Mouse (Mus musculus) v-Abl transformed pro-B cells (cell line): ENCODE results near the gene Unc45b.
"Not testable (repeated sequence)": the region's sequence is repeated elsewhere in the genome, so short reads cannot be mapped to it uniquely, and the experiment has no call there.

Experiments
- in situ Hi-C, 2 experiments: fragments of 400-800 bp; cut with MboI; formaldehyde crosslinking; loops; one replicate each; pipeline ENCODE4 v1.15.1; 2025; ENCODE audit not compliant: unreplicated experiment in 2 of 2

Gene Unc45b

GRCm38 (mm10) chr11:82982409-82982808, 72.1 kb downstream of the Unc45b start:
- in situ Hi-C loops = not testable (repeated sequence)

- in situ Hi-C loops = no loop called here
Observed at GRCm38 (mm10) chr11:82983193-82983592, 72.8 kb downstream of the Unc45b start.

GRCm38 (mm10) chr11:82987621-82988020, 77.3 kb downstream of the Unc45b start:
- in situ Hi-C loops = loop anchor here in 1 of 2 experiments (5.0 kb wide), 1 partner anchor 35 kb away; the partner anchor contains the start of gene Slfn8

- in situ Hi-C loops = loop anchor here in 1 of 2 experiments (5.0 kb wide), 1 partner anchor 33 kb away; the partner anchor contains the start of gene Slfn8
Observed at GRCm38 (mm10) chr11:82989357-82989756, 79.0 kb downstream of the Unc45b start.

GRCm38 (mm10) chr11:82990612-82991385, 80.4 kb downstream of the Unc45b start:
- in situ Hi-C loops = not testable (repeated sequence)

GRCm38 (mm10) chr11:82991469-82992166, 81.3 kb downstream of the Unc45b start, which contains the start of gene Slfn9:
Gene Slfn9 (minus strand): TSS chr11:82991830.
- in situ Hi-C loops = no loop called here
